Mouse (Mus musculus): Measurements from ENCODE around the gene Tmem219. TPM values are rescaled to one million over a fixed set of nuclear protein-coding genes. Genes with fewer than 3 reads are reported as not detected.

Gene Tmem219
- 27.2 and 31.4 TPM in 2 replicates for polyA plus RNA-seq (2015; fragmentation: Nextera tagmentation; extraction: Ambion mirVana)

GRCm38 (mm10) chr7:126922624-126923060 lies at the start of gene Tmem219:
Gene Tmem219 (minus strand): TSS chr7:126922917.

GRCm38 (mm10) chr7:126949793-126950646 lies 27.3 kb upstream of the Tmem219 start, which contains the start of gene Sez6l2:
Gene Sez6l2 (plus strand): TSS chr7:126950563.

DNA sequence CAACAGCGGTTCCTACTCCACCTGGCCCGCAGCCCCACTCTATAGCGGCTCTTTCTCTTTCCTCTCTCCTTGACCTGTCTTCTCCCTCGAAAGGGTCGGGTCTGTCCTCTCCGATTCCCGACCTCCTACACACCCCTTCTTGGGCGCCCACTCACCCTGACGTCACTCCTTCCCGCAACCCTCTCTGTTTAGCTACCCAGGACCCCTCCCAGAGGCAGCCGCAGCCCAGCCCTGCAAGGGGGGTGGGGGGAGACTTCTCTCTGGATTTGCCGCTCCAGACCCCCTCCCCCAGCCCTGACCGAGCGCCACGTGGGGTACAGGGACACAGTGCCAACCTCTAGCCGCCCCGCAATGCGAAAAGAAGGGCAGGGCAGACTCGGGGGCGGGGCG lies 26.7 kb upstream of the Tmem219 start, which contains the start of gene Asphd1:
TSS of gene Asphd1 (minus strand) at position 180 of the 390 bp plus-strand sequence.

GRCm38 (mm10) chr7:126928384-126929037 lies 5.8 kb upstream of the Tmem219 start, which contains the start of gene Kctd13:
Gene Kctd13 (plus strand): TSS chr7:126928879.

DNA sequence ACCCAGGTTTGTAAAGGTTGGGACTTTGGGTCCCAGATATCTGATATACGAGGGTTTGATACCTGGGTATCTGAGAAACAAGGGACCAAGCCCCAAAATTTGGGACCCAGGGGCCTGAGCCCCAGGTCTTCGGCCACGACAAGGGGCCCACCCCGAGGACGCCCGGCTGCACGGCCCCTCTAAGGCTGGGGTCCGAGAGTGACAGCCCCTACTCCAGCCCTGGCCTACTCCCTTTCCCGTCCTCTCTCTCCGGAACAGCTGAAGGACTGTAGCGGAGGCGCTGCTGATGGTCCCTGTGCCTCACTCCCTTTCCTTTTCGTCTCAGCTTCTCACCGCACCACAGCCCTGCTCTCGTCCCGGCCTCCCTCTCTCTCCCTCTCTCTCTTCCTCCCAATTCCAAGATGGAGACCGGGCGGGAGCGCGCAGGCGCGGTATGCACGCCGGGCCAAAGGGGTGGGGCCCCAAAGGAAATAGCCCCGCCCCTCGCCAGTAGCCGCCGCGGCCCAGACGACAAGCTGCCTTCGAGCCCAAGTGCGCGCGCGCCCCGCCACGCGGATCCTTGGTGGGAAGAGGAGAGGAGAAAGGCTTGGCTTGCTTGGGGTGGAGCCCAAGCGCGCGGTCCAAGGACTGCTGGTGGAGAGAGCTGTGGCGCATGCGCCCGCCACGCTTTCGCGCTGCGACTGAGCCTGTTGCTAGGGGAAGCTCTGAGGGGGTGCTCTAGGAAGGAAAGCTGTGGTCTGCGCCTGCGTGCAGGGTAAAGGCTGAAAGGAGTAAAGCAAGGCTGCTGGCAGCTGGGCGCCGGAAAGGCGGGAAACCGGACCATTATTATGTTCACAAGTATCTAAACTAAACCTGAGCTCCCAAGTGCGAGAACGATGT lies 38.2 kb downstream of the Tmem219 start, which contains the start of gene Taok2:
TSS of gene Taok2 (minus strand) at position 418 of the 879 bp plus-strand sequence.

GRCm38 (mm10) chr7:126862147-126862784 lies 60.5 kb downstream of the Tmem219 start, which contains the start of gene Ino80e:
Gene Ino80e (minus strand): TSS chr7:126862377.

DNA sequence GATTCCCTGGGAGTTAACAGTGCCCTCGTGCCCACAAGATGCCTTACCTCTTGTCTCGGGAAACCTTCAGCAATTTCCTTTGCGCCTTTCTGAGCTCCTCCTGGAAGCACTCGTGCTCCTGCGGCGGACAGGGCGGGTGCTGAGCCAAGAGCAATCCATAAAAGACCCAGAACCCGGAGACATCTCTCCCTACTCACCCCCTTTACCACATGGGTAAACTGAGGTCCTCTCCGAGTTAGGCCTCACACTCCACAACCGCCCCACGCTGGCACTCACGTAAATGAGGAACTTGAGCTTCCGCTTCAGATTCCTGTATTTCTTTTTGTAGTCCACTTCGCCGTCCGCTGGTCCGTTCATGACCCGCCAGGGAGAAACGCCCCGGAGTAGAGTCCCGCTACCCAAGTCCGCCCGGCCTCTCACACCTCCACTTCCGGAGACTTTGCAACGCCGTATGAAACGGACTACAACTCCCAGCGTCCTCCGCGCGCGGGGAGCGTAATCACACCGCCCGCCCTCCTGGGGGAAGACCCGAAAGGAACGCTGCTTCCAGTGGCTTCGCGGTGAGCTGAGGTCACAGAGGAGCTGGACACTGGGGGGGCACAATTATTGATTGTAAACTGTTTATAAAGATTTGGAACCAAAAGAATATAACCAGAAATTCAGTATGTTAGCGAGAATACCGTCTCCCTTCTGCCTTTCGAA lies 61.1 kb downstream of the Tmem219 start, which contains the start of gene Hirip3:
TSS of gene Hirip3 (plus strand) at position 544 of the 702 bp plus-strand sequence.

DNA sequence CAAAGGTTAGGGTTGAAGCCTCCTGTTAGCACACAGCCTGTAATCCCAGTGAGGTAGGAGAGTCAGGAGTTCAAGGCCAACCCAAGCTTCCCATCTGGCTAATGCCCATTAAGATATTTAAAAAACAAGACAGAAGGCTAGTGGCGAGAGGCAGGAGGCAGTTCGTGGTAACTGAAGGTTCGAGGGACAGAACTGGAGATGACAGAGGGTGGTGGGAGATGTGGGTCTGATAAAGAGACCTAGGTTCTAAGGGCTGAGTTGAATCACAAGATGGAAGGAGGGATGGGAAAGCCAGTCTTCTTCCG lies 75.6 kb downstream of the Tmem219 start, which contains the start of gene Doc2a:
TSS of gene Doc2a (plus strand) at position 301 of the 305 bp plus-strand sequence.

Other genes with a start within 250 kb of the Tmem219 start
- gene Sult1a1, start 246.5 kb downstream of the Tmem219 start, polyA plus RNA-seq (2015; fragmentation: Nextera tagmentation; extraction: Ambion mirVana) = 10.9 and 15.1 TPM in 2 replicates
- gene Bola2, start 227.5 kb downstream of the Tmem219 start, polyA plus RNA-seq (2015; fragmentation: Nextera tagmentation; extraction: Ambion mirVana) = 142 and 152 TPM in 2 replicates
- gene Slx1b, start 227.1 kb downstream of the Tmem219 start, polyA plus RNA-seq (2015; fragmentation: Nextera tagmentation; extraction: Ambion mirVana) = 3.1 and 4.5 TPM in 2 replicates
- 226 and 316 TPM in 2 replicates for gene Coro1a, start 215.1 kb downstream of the Tmem219 start, polyA plus RNA-seq (2015; fragmentation: Nextera tagmentation; extraction: Ambion mirVana)
- gene Mapk3, start 163.3 kb downstream of the Tmem219 start, polyA plus RNA-seq (2015; fragmentation: Nextera tagmentation; extraction: Ambion mirVana) = 46.8 and 62.2 TPM in 2 replicates
- 4.7 and 6.9 TPM in 2 replicates for gene Gdpd3, start 156.6 kb downstream of the Tmem219 start, polyA plus RNA-seq (2015; fragmentation: Nextera tagmentation; extraction: Ambion mirVana)
- 155 and 172 TPM in 2 replicates for gene Ypel3, start 146.0 kb downstream of the Tmem219 start, polyA plus RNA-seq (2015; fragmentation: Nextera tagmentation; extraction: Ambion mirVana)
- gene Tbx6, start 141.4 kb downstream of the Tmem219 start, polyA plus RNA-seq (2015; fragmentation: Nextera tagmentation; extraction: Ambion mirVana) = 0.81 and 1.0 TPM in 2 replicates
- 134 and 141 TPM in 2 replicates for gene Ppp4c, start 130.4 kb downstream of the Tmem219 start, polyA plus RNA-seq (2015; fragmentation: Nextera tagmentation; extraction: Ambion mirVana)
- gene Fam57b, start 125.2 kb downstream of the Tmem219 start, polyA plus RNA-seq (2015; fragmentation: Nextera tagmentation; extraction: Ambion mirVana) = 0.16 TPM in 1 of 2 replicates, not detected in the other
- gene 4930451I11Rik, start 91.3 kb downstream of the Tmem219 start, polyA plus RNA-seq (2015; fragmentation: Nextera tagmentation; extraction: Ambion mirVana) = not detected in 2 replicates
- gene Doc2a, start 75.5 kb downstream of the Tmem219 start, polyA plus RNA-seq (2015; fragmentation: Nextera tagmentation; extraction: Ambion mirVana) = not detected in 2 replicates
- gene Hirip3, start 60.9 kb downstream of the Tmem219 start, polyA plus RNA-seq (2015; fragmentation: Nextera tagmentation; extraction: Ambion mirVana) = 22.2 and 23.3 TPM in 2 replicates
- gene Ino80e, start 60.5 kb downstream of the Tmem219 start, polyA plus RNA-seq (2015; fragmentation: Nextera tagmentation; extraction: Ambion mirVana) = 54.5 and 56.4 TPM in 2 replicates
- gene Taok2, start 38.2 kb downstream of the Tmem219 start, polyA plus RNA-seq (2015; fragmentation: Nextera tagmentation; extraction: Ambion mirVana) = 16.8 and 21.7 TPM in 2 replicates
- gene Kctd13, start 6.0 kb upstream of the Tmem219 start, polyA plus RNA-seq (2015; fragmentation: Nextera tagmentation; extraction: Ambion mirVana) = 9.0 and 9.3 TPM in 2 replicates
- 0.12 TPM in 1 of 2 replicates, not detected in the other for gene Asphd1, start 26.7 kb upstream of the Tmem219 start, polyA plus RNA-seq (2015; fragmentation: Nextera tagmentation; extraction: Ambion mirVana)
- 0.34 and 0.40 TPM in 2 replicates for gene Sez6l2, start 27.6 kb upstream of the Tmem219 start, polyA plus RNA-seq (2015; fragmentation: Nextera tagmentation; extraction: Ambion mirVana)
- 56.1 and 61.1 TPM in 2 replicates for gene Cdipt, start 53.0 kb upstream of the Tmem219 start, polyA plus RNA-seq (2015; fragmentation: Nextera tagmentation; extraction: Ambion mirVana)
- 1.4 and 2.3 TPM in 2 replicates for gene Cdiptos, start 53.2 kb upstream of the Tmem219 start, polyA plus RNA-seq (2015; fragmentation: Nextera tagmentation; extraction: Ambion mirVana)
- 13.4 and 15.9 TPM in 2 replicates for gene Mvp, start 91.7 kb upstream of the Tmem219 start, polyA plus RNA-seq (2015; fragmentation: Nextera tagmentation; extraction: Ambion mirVana)
- gene Pagr1b, start 93.6 kb upstream of the Tmem219 start, polyA plus RNA-seq (2015; fragmentation: Nextera tagmentation; extraction: Ambion mirVana) = not detected in 2 replicates
- 32.5 and 43.1 TPM in 2 replicates for gene Pagr1a, start 94.4 kb upstream of the Tmem219 start, polyA plus RNA-seq (2015; fragmentation: Nextera tagmentation; extraction: Ambion mirVana)
- 3.7 and 10.6 TPM in 2 replicates for gene Gm42742, start 98.2 kb upstream of the Tmem219 start, polyA plus RNA-seq (2015; fragmentation: Nextera tagmentation; extraction: Ambion mirVana)
- 0.55 and 0.86 TPM in 2 replicates for gene Prrt2, start 98.3 kb upstream of the Tmem219 start, polyA plus RNA-seq (2015; fragmentation: Nextera tagmentation; extraction: Ambion mirVana)
- 47.2 and 48.3 TPM in 2 replicates for gene Maz, start 104.1 kb upstream of the Tmem219 start, polyA plus RNA-seq (2015; fragmentation: Nextera tagmentation; extraction: Ambion mirVana)
- gene Kif22, start 119.6 kb upstream of the Tmem219 start, polyA plus RNA-seq (2015; fragmentation: Nextera tagmentation; extraction: Ambion mirVana) = 109 and 120 TPM in 2 replicates
- gene Zg16, start 164.4 kb upstream of the Tmem219 start, polyA plus RNA-seq (2015; fragmentation: Nextera tagmentation; extraction: Ambion mirVana) = 10.1 and 23.2 TPM in 2 replicates
- 24.3 and 30.3 TPM in 2 replicates for gene AI467606, start 168.4 kb upstream of the Tmem219 start, polyA plus RNA-seq (2015; fragmentation: Nextera tagmentation; extraction: Ambion mirVana)
- gene Qprt, start 199.3 kb upstream of the Tmem219 start, polyA plus RNA-seq (2015; fragmentation: Nextera tagmentation; extraction: Ambion mirVana) = 1.4 and 1.5 TPM in 2 replicates
- gene Spn, start 214.9 kb upstream of the Tmem219 start, polyA plus RNA-seq (2015; fragmentation: Nextera tagmentation; extraction: Ambion mirVana) = 20.0 and 22.3 TPM in 2 replicates